Mouse (Mus musculus) liver, embryonic 14.5 days (tissue): ENCODE data around the gene Exoc3l4.

Source experiments
- CTCF ChIP-seq: IDR thresholded peaks from 2 replicates; pipeline ENCODE4 v1.5.1; 2016; ENCODE audit warnings: antibody characterized with exemption, low read depth, control low read depth
- EP300 ChIP-seq: IDR thresholded peaks from 2 replicates; pipeline ENCODE4 v1.6.1; 2016; ENCODE audit warnings: antibody characterized with exemption, low read depth

- TF ChIP-seq CTCF (no peak), EP300 (no peak)
Observed at GRCm38 (mm10) chr12:111375559-111375958, 41.3 kb upstream of the Exoc3l4 start.
